Mouse (Mus musculus): ENCODE measurements around the gene Osbpl3. TPM values are rescaled to one million over a fixed set of nuclear protein-coding genes. Genes with fewer than 3 reads are reported as not detected.

Gene Osbpl3
- polyA plus RNA-seq, 1 experiment: 0.41 TPM

- Histone ChIP-seq H3K27ac (ENCODE audit: control insufficient read depth, insufficient read depth, low read depth, low read length) (no peak overlapping the region), H3K4me3 (ENCODE audit: control insufficient read depth, low read depth, low read length) (no peak overlapping the region), H3K27me3 (ENCODE audit: control insufficient read depth, insufficient read depth, low read length) (no peaks in the 10 kb centered on the region), H3K4me1 (ENCODE audit: control insufficient read depth, insufficient read depth, low read length) (no peaks in the 10 kb centered on the region), H3K36me3 (ENCODE audit: control insufficient read depth, insufficient read depth, low read length) (no peaks in the 10 kb centered on the region)
- no peak for TF ChIP-seq CTCF (IDR thresholded peaks at IDR 0.05; ENCODE audit: control insufficient read depth, insufficient read depth, insufficient replicate concordance, low read depth, low read length)
- TF ChIP-seq POLR2A (IDR thresholded peaks at IDR 0.05; ENCODE audit: control insufficient read depth, low read depth, low read length): no peak
Measured at GRCm38 (mm10) chr6:50376684-50377083, 79.3 kb downstream of the Osbpl3 start.

GRCm38 (mm10) chr6:50372516-50373424 is 83.2 kb downstream of the Osbpl3 start:
- H3K27ac ChIP-seq (ENCODE audit: control insufficient read depth, insufficient read depth, low read depth, low read length): no peak overlapping the region

GRCm38 (mm10) chr6:50371501-50372086 is 84.4 kb downstream of the Osbpl3 start:
- Histone ChIP-seq H3K4me1 (ENCODE audit: control insufficient read depth, insufficient read depth, low read length) (no peaks in the 10 kb centered on the region), H3K36me3 (ENCODE audit: control insufficient read depth, insufficient read depth, low read length) (no peaks in the 10 kb centered on the region), H3K4me3 (ENCODE audit: control insufficient read depth, low read depth, low read length) (no peak overlapping the region), H3K27me3 (ENCODE audit: control insufficient read depth, insufficient read depth, low read length) (no peaks in the 10 kb centered on the region), H3K27ac (ENCODE audit: control insufficient read depth, insufficient read depth, low read depth, low read length) (no peak overlapping the region)
- TF ChIP-seq POLR2A (IDR thresholded peaks at IDR 0.05; ENCODE audit: control insufficient read depth, low read depth, low read length): no peak
- no peak for TF ChIP-seq CTCF (IDR thresholded peaks at IDR 0.05; ENCODE audit: control insufficient read depth, insufficient read depth, insufficient replicate concordance, low read depth, low read length)

More at GRCm38 (mm10) chr6:50372516-50373424, 83.2 kb downstream of the Osbpl3 start:
- H3K36me3 ChIP-seq (ENCODE audit: control insufficient read depth, insufficient read depth, low read length): no peaks in the 10 kb centered on the region
- H3K27me3 ChIP-seq (ENCODE audit: control insufficient read depth, insufficient read depth, low read length): no peaks in the 10 kb centered on the region
- TF ChIP-seq POLR2A (IDR thresholded peaks at IDR 0.05; ENCODE audit: control insufficient read depth, low read depth, low read length) (no peak), CTCF (IDR thresholded peaks at IDR 0.05; ENCODE audit: control insufficient read depth, insufficient read depth, insufficient replicate concordance, low read depth, low read length) (no peak)
- H3K4me3 ChIP-seq (ENCODE audit: control insufficient read depth, low read depth, low read length): no peak overlapping the region
- H3K4me1 ChIP-seq (ENCODE audit: control insufficient read depth, insufficient read depth, low read length): no peaks in the 10 kb centered on the region

- Histone ChIP-seq H3K4me3 (ENCODE audit: control insufficient read depth, low read depth, low read length) (no peak overlapping the region), H3K4me1 (ENCODE audit: control insufficient read depth, insufficient read depth, low read length) (no peaks in the 10 kb centered on the region), H3K36me3 (ENCODE audit: control insufficient read depth, insufficient read depth, low read length) (no peaks in the 10 kb centered on the region), H3K27me3 (ENCODE audit: control insufficient read depth, insufficient read depth, low read length) (no peaks in the 10 kb centered on the region), H3K27ac (ENCODE audit: control insufficient read depth, insufficient read depth, low read depth, low read length) (no peak overlapping the region)
- TF ChIP-seq POLR2A (IDR thresholded peaks at IDR 0.05; ENCODE audit: control insufficient read depth, low read depth, low read length): no peak
- no peak for TF ChIP-seq CTCF (IDR thresholded peaks at IDR 0.05; ENCODE audit: control insufficient read depth, insufficient read depth, insufficient replicate concordance, low read depth, low read length)
Measured at GRCm38 (mm10) chr6:50368502-50369292, 87.3 kb downstream of the Osbpl3 start.

- no peaks in the 10 kb centered on the region for H3K4me1 ChIP-seq (ENCODE audit: control insufficient read depth, insufficient read depth, low read length)
- TF ChIP-seq POLR2A (IDR thresholded peaks at IDR 0.05; ENCODE audit: control insufficient read depth, low read depth, low read length) (no peak), CTCF (IDR thresholded peaks at IDR 0.05; ENCODE audit: control insufficient read depth, insufficient read depth, insufficient replicate concordance, low read depth, low read length) (no peak)
- no peak overlapping the region for H3K4me3 ChIP-seq (ENCODE audit: control insufficient read depth, low read depth, low read length)
- no peak overlapping the region for H3K27ac ChIP-seq (ENCODE audit: control insufficient read depth, insufficient read depth, low read depth, low read length)
- no peaks in the 10 kb centered on the region for H3K36me3 ChIP-seq (ENCODE audit: control insufficient read depth, insufficient read depth, low read length)
- H3K27me3 ChIP-seq (ENCODE audit: control insufficient read depth, insufficient read depth, low read length): no peaks in the 10 kb centered on the region
Measured at GRCm38 (mm10) chr6:50367836-50368235, 88.2 kb downstream of the Osbpl3 start.

GRCm38 (mm10) chr6:50366724-50367123 is 89.3 kb downstream of the Osbpl3 start:
- Histone ChIP-seq H3K27me3 (ENCODE audit: control insufficient read depth, insufficient read depth, low read length) (no peaks in the 10 kb centered on the region), H3K4me3 (ENCODE audit: control insufficient read depth, low read depth, low read length) (no peak overlapping the region), H3K27ac (ENCODE audit: control insufficient read depth, insufficient read depth, low read depth, low read length) (no peak overlapping the region), H3K4me1 (ENCODE audit: control insufficient read depth, insufficient read depth, low read length) (no peaks in the 10 kb centered on the region), H3K36me3 (ENCODE audit: control insufficient read depth, insufficient read depth, low read length) (no peaks in the 10 kb centered on the region)
- no peak for TF ChIP-seq POLR2A (IDR thresholded peaks at IDR 0.05; ENCODE audit: control insufficient read depth, low read depth, low read length)
- TF ChIP-seq CTCF (IDR thresholded peaks at IDR 0.05; ENCODE audit: control insufficient read depth, insufficient read depth, insufficient replicate concordance, low read depth, low read length): no peak

- Histone ChIP-seq H3K36me3 (ENCODE audit: control insufficient read depth, insufficient read depth, low read length) (no peaks in the 10 kb centered on the region), H3K27me3 (ENCODE audit: control insufficient read depth, insufficient read depth, low read length) (no peaks in the 10 kb centered on the region), H3K4me3 (ENCODE audit: control insufficient read depth, low read depth, low read length) (no peak overlapping the region), H3K4me1 (ENCODE audit: control insufficient read depth, insufficient read depth, low read length) (no peaks in the 10 kb centered on the region), H3K27ac (ENCODE audit: control insufficient read depth, insufficient read depth, low read depth, low read length) (no peak overlapping the region)
- TF ChIP-seq CTCF (IDR thresholded peaks at IDR 0.05; ENCODE audit: control insufficient read depth, insufficient read depth, insufficient replicate concordance, low read depth, low read length) (no peak), POLR2A (IDR thresholded peaks at IDR 0.05; ENCODE audit: control insufficient read depth, low read depth, low read length) (no peak)
Measured at GRCm38 (mm10) chr6:50366319-50366718, 89.7 kb downstream of the Osbpl3 start.
